In genomic region chr4:138596391-138597130, GRCm38 (mm10) we compare ENCODE assay signal across 11 mouse cellular contexts. TPM values are rescaled to one million over a fixed set of nuclear protein-coding genes. Genes with fewer than 3 reads are reported as not detected.
A peak's percentile ranks its signal among the peaks of the same experiment; 100 is the strongest.
DNase-seq lines count a peak whose midpoint lies in the region; ATAC-seq and TF ChIP-seq lines count a peak whose summit lies in the region.
"Had no signal": no experiment of that assay in that cellular context is flagged by ENCODE, and none has a peak within 500 bp of the region (broad histone marks: within the 10 kb centered on the region; RNA-seq: fewer than 3 reads in every experiment).

No protein-coding gene starts in this region.

- no peaks in the 10 kb centered on the region for H3K27me3 ChIP-seq in forebrain, embryonic 11.5 days (ENCODE audit: control insufficient read depth, insufficient read depth, low read length)
- H3K27me3 ChIP-seq in forebrain, embryonic 10.5 days (ENCODE audit: poor library complexity, severe bottlenecking) = no peaks in the 10 kb centered on the region
- no peaks in the 10 kb centered on the region for H3K27me3 ChIP-seq in midbrain, embryonic 16.5 days (ENCODE audit: control insufficient read depth, insufficient read depth, low read depth, low read length)
- H3K27me3 ChIP-seq: embryonic facial prominence, embryonic 12.5 days had no signal

- peak overlapping the region; percentile 50; the same call in 1 of the 2 replicates for H3K27ac ChIP-seq in forebrain, embryonic 11.5 days (ENCODE audit: low read depth, low read length)
- H3K27ac ChIP-seq in forebrain, embryonic 10.5 days = no peak overlapping the region
- H3K27ac ChIP-seq in midbrain, embryonic 16.5 days (ENCODE audit: low read length) = peak overlapping the region; percentile 86
- no peak overlapping the region for H3K27ac ChIP-seq in layer of hippocampus, adult 2 months
- H3K27ac ChIP-seq: embryonic facial prominence, embryonic 12.5 days; heart, embryonic 13.5 days had no signal

- no peak for DNase-seq in forebrain, embryonic 11.5 days (ENCODE audit: low spot score)
- no peak for DNase-seq in forebrain, embryonic 10.5 days (ENCODE audit: extremely low spot score, low spot score)
- DNase-seq in embryo, embryonic 11 days = peak; percentile 44
- peak; percentile 55 to 61 for DNase-seq in kidney, postnatal 4 days
- DNase-seq in layer of hippocampus, postnatal 14 days (ENCODE audit: low spot score in 2 of 2) = no peak
- no peak for DNase-seq in layer of hippocampus, adult 2 months (ENCODE audit: low spot score in 2 of 2)
- DNase-seq in natural killer cell, adult 2 months (ENCODE audit: low spot score in 2 of 2) = no peak

- no peak overlapping the region for H3K9ac ChIP-seq in forebrain, embryonic 11.5 days (ENCODE audit: low read length)
- H3K9ac ChIP-seq in midbrain, embryonic 16.5 days (ENCODE audit: low read depth, low read length) = no peak overlapping the region
- H3K9ac ChIP-seq: embryonic facial prominence, embryonic 12.5 days; heart, embryonic 13.5 days had no signal

- H3K4me2 ChIP-seq in forebrain, embryonic 11.5 days (ENCODE audit: low read depth, low read length, severe bottlenecking) = no peak overlapping the region
- no peak overlapping the region for H3K4me2 ChIP-seq in midbrain, embryonic 16.5 days (ENCODE audit: low read length)
- H3K4me2 ChIP-seq: embryonic facial prominence, embryonic 12.5 days; heart, embryonic 13.5 days had no signal

- H3K4me1 ChIP-seq in forebrain, embryonic 11.5 days (replicated peaks; ENCODE audit: control insufficient read depth, insufficient read depth, low read length) = peaks cover 12% of the 10 kb centered on the region; the same call in 1 of the 2 replicates
- peaks cover 28% of the 10 kb centered on the region for H3K4me1 ChIP-seq in forebrain, embryonic 10.5 days
- peaks cover 27% of the 10 kb centered on the region for H3K4me1 ChIP-seq in midbrain, embryonic 16.5 days (ENCODE audit: control insufficient read depth, insufficient read depth, low read length)
- H3K4me1 ChIP-seq: embryonic facial prominence, embryonic 12.5 days; heart, embryonic 13.5 days had no signal

- H3K4me3 ChIP-seq in forebrain, embryonic 11.5 days (ENCODE audit: low read depth, low read length) = no peak overlapping the region
- H3K4me3 ChIP-seq in forebrain, embryonic 10.5 days = no peak overlapping the region
- H3K4me3 ChIP-seq in midbrain, embryonic 16.5 days (ENCODE audit: low read depth, low read length) = no peak overlapping the region
- no peak overlapping the region for H3K4me3 ChIP-seq in layer of hippocampus, adult 2 months
- H3K4me3 ChIP-seq: embryonic facial prominence, embryonic 12.5 days; heart, embryonic 13.5 days had no signal

- 50% methylated on average over 12 of the region's 12 CpGs for whole genome bisulfite sequencing in forebrain, embryonic 11.5 days
- 61% methylated on average over 12 of the region's 12 CpGs for whole genome bisulfite sequencing in forebrain, embryonic 10.5 days
- 30% methylated on average over 12 of the region's 12 CpGs for WGBS in midbrain, embryonic 16.5 days

- H3K9me3 ChIP-seq in forebrain, embryonic 11.5 days (ENCODE audit: control insufficient read depth, low read length) = no peaks in the 10 kb centered on the region; the same call in 1 of the 2 replicates
- no peaks in the 10 kb centered on the region for H3K9me3 ChIP-seq in forebrain, embryonic 10.5 days
- no peaks in the 10 kb centered on the region for H3K9me3 ChIP-seq in midbrain, embryonic 16.5 days (replicated peaks; ENCODE audit: control insufficient read depth, low read length, poor library complexity, severe bottlenecking)
- H3K9me3 ChIP-seq: embryonic facial prominence, embryonic 12.5 days; heart, embryonic 13.5 days had no signal

- no peak for ATAC-seq in forebrain, embryonic 11.5 days (replicated peaks; ENCODE audit: low FRiP score)
- no peak for ATAC-seq in midbrain, embryonic 16.5 days

- no peak for TF ChIP-seq CTCF in layer of hippocampus, adult 2 months (conservative IDR thresholded peaks at IDR 0.05)

- H3K36me3 ChIP-seq in forebrain, embryonic 11.5 days (ENCODE audit: control insufficient read depth, insufficient read depth, low read length) = no peaks in the 10 kb centered on the region
- no peaks in the 10 kb centered on the region for H3K36me3 ChIP-seq in forebrain, embryonic 10.5 days (replicated peaks)
- H3K36me3 ChIP-seq in midbrain, embryonic 16.5 days (ENCODE audit: control insufficient read depth, insufficient read depth, low read length) = no peaks in the 10 kb centered on the region
- H3K36me3 ChIP-seq: embryonic facial prominence, embryonic 12.5 days; heart, embryonic 13.5 days had no signal

RNA-seq across cellular contexts. Expression of gene Vwa5b1, which starts 39.1 kb away (rescaled TPM):
- polyA plus RNA-seq in forebrain, embryonic 11.5 days (2014; fragmentation: Nextera tagmentation; extraction: Ambion mirVana) = 0.08 and 0.13 TPM in 2 replicates
- 0.17 and 0.43 TPM in 2 replicates for polyA plus RNA-seq in forebrain, embryonic 10.5 days (2016; fragmentation: Nextera tagmentation; extraction: Ambion mirVana)
- 2.3 and 2.8 TPM in 2 replicates for polyA plus RNA-seq in midbrain, embryonic 16.5 days (2015; fragmentation: Nextera tagmentation; extraction: Ambion mirVana)
- total RNA-seq in layer of hippocampus, postnatal 14 days (2021) = 1 to 10 TPM; 1.6 to 3.0 TPM
- total RNA-seq in layer of hippocampus, adult 2 months (2021) = 1 to 10 TPM; 2.0 to 3.3 TPM
- total RNA-seq: megakaryocyte, adult 5-6 weeks had no signal
- polyA plus RNA-seq: heart, embryonic 13.5 days had no signal

Comparison
In these comparisons a context has a peak if more than half of its experiments do, and no peak if none do; other contexts are left out.
1. H3K27ac ChIP-seq: peak in forebrain, embryonic 11.5 days (single experiment) and midbrain, embryonic 16.5 days (single experiment); none in forebrain, embryonic 10.5 days (single experiment) and layer of hippocampus, adult 2 months (single experiment).
2. DNase-seq: peak in embryo, embryonic 11 days (single experiment) and kidney, postnatal 4 days (2 of 2); none in forebrain, embryonic 11.5 days (single experiment), forebrain, embryonic 10.5 days (single experiment), layer of hippocampus, postnatal 14 days (0 of 2), layer of hippocampus, adult 2 months (0 of 2) and natural killer cell, adult 2 months (0 of 2).